Mouse (Mus musculus) thymus, adult 2 months (tissue): Measurements from ENCODE around the gene Hspb3. TPM values are rescaled to one million over a fixed set of nuclear protein-coding genes. Genes with fewer than 3 reads are reported as not detected.

Source experiments
- DNase-seq: peaks from one replicate; pipeline ENCODE4 v3.0.0; 2021
- H3K27ac ChIP-seq: fragments of 200-500 bp; 2 replicates; pipeline ENCODE4 v1.5.1; 2012; ENCODE audit warnings: low read length, control low read depth; ENCODE audit not compliant: control insufficient read depth, insufficient read depth
- H3K27me3 ChIP-seq: fragments of 200-500 bp; 2 replicates; pipeline ENCODE4 v1.6.1; 2012; ENCODE audit warnings: mild to moderate bottlenecking, low read length, moderate library complexity, mixed read lengths; ENCODE audit not compliant: control insufficient read depth, insufficient read depth
- H3K36me3 ChIP-seq: fragments of 200-500 bp; 2 replicates; pipeline ENCODE4 v1.6.1; 2012; ENCODE audit warnings: mild to moderate bottlenecking, low read length, moderate library complexity; ENCODE audit not compliant: control insufficient read depth, insufficient read depth
- H3K4me1 ChIP-seq: fragments of 200-500 bp; replicated peaks from 2 replicates; pipeline ENCODE4 v1.6.1; 2012; ENCODE audit warnings: low read length; ENCODE audit not compliant: control insufficient read depth, insufficient read depth
- H3K4me3 ChIP-seq: fragments of 200-500 bp; 2 replicates; pipeline ENCODE4 v1.5.1; 2012; ENCODE audit warnings: mild to moderate bottlenecking, low read length, control low read depth, moderate library complexity; ENCODE audit not compliant: control insufficient read depth, insufficient read depth
- CTCF ChIP-seq: fragments of 200-500 bp; IDR thresholded peaks from 2 replicates; pipeline ENCODE4 v1.5.1; 2012; ENCODE audit warnings: mild to moderate bottlenecking, control low read depth, low read length, moderate library complexity, borderline replicate concordance; ENCODE audit not compliant: control insufficient read depth, poor library complexity, insufficient read depth; ENCODE audit errors: extremely low read depth
- POLR2A ChIP-seq: fragments of 200-500 bp; IDR thresholded peaks from 2 replicates; pipeline ENCODE4 v1.6.1; 2012; ENCODE audit warnings: mild to moderate bottlenecking, low read length, control low read depth, moderate library complexity; ENCODE audit not compliant: control insufficient read depth, poor library complexity, insufficient read depth; ENCODE audit errors: extremely low read depth
- WGBS: fragments of 180-500 bp; shearing (Covaris S2); methylation state at CpG from one replicate; pipeline ENCODE4 v1.1.7; 2018; 5-methylcytosine and 5-hydroxymethylcytosine counted together
- polyA plus RNA-seq: library from polyadenylated mRNA; depleted of rRNA; stranded (reverse); fragments of >200 nt; gene quantifications from 2 replicates; pipeline ENCODE4 v1.2.3, GENCODE M21; 2012

Gene Hspb3
- polyA plus RNA-seq, 1 experiment: 0.65 TPM

GRCm38 (mm10) chr13:113693383-113693782 lies 29.9 kb upstream of the Hspb3 start:
- H3K27ac ChIP-seq: no peak overlapping the region
- peak; percentile 36 for DNase-seq
- H3K4me1 ChIP-seq: no peaks in the 10 kb centered on the region
- no peaks in the 10 kb centered on the region for H3K27me3 ChIP-seq
- TF ChIP-seq CTCF: no peak
- TF ChIP-seq POLR2A: no peak
- H3K4me3 ChIP-seq: no peak overlapping the region
- 26% methylated on average over 6 of the region's 6 CpGs for WGBS
- no peaks in the 10 kb centered on the region for H3K36me3 ChIP-seq

DNA sequence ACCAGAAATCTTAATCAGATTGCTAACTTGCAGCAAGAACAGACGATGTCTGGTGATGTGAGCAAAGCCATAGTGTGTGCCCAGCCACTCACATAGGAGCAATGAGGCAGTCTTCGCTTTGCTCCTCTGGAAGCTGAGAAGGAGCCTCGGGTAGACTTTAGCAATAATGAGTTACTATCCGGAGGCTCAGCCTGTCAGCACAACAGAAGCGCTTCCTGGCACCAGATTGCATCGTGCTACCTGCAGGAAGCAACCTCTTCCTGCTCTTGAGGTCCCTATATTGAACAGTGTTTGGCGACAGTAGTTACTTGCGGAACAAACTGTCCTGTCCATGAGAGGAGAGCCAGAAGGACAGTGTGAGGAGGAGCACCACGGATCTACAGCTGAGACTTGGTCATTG lies 28.2 kb upstream of the Hspb3 start:
- Histone ChIP-seq H3K36me3 (no peaks in the 10 kb centered on the region), H3K4me3 (no peak overlapping the region), H3K27me3 (no peaks in the 10 kb centered on the region), H3K4me1 (no peaks in the 10 kb centered on the region), H3K27ac (no peak overlapping the region)
- DNase-seq: no peak
- TF ChIP-seq POLR2A (no peak), CTCF (no peak)
- WGBS: 25% methylated on average over 9 of the region's 9 CpGs

DNA sequence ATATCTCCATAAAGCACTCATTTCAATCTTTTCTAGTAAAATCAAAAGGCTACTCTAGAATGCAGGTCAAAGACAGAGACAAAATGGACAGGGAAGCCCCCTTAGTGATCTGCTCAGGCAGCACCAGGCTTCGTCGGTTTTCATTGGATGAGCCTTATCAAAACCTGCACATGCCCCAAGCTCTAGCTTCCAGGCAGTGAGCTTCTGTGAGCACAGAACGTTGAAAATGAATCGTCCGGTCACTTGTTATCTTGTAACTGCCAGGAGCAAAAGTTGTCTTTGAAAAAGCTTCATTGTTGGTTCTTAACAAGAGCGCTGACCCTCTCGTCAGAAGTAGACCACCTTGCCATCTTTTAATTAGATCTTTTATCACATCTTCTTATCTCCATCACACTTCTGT lies 26.4 kb upstream of the Hspb3 start:
- TF ChIP-seq CTCF (no peak), POLR2A (no peak)
- H3K4me1 ChIP-seq: no peaks in the 10 kb centered on the region
- H3K36me3 ChIP-seq: no peaks in the 10 kb centered on the region
- whole genome bisulfite sequencing: 92% methylated on average over 7 of the region's 7 CpGs
- no peaks in the 10 kb centered on the region for H3K27me3 ChIP-seq
- H3K27ac ChIP-seq: no peak overlapping the region
- no peak overlapping the region for H3K4me3 ChIP-seq
- DNase-seq: no peak

DNA sequence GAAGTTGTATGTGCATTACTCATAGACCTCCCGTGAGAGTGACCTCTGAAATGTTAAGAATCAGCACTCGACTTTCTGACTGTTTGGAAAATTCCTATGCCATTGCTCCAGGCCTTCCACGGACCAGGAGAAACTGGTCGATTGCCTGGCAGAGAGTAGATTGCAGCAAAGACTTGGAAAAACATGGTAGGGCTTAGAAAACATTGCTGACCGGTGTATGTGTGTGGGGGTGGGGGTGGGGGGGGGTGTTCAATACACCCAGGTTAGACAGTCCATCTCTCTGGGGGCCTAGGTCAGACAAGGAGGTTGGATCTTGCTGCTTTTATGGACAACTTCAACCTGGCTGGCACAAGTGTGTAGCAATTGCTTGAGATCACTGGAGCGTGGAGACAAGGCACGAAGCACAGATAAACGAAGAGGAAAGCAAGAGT lies 23.2 kb upstream of the Hspb3 start:
- no peak overlapping the region for H3K27ac ChIP-seq
- TF ChIP-seq CTCF (no peak), POLR2A (no peak)
- no peak for DNase-seq
- H3K36me3 ChIP-seq: no peaks in the 10 kb centered on the region
- no peaks in the 10 kb centered on the region for H3K4me1 ChIP-seq
- no peak overlapping the region for H3K4me3 ChIP-seq
- WGBS: 92% methylated on average over 8 of the region's 8 CpGs
- H3K27me3 ChIP-seq: no peaks in the 10 kb centered on the region

DNA sequence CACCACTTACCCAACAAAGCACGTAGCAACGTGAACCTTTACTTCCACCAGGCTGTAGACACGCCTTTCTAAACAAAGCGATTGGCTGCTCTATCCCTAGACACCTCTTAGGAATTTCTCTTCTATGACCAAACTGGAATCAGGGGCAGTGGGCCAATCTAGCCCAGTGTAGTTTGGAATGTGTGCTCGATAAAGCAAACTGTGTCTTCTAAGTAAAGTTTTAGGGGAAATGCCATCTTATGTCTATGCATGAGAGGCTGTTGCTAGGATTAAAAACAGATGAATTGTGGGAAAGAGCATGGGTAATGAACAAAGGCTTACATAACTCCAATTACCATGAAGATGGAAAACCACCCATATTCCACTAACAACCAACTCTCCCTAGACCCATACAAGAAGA lies 19.3 kb upstream of the Hspb3 start:
- no peak overlapping the region for H3K4me3 ChIP-seq
- no peaks in the 10 kb centered on the region for H3K36me3 ChIP-seq
- DNase-seq: no peak
- TF ChIP-seq CTCF (no peak), POLR2A (no peak)
- H3K4me1 ChIP-seq: no peaks in the 10 kb centered on the region
- no peaks in the 10 kb centered on the region for H3K27me3 ChIP-seq
- WGBS: 96% methylated on average over 5 of the region's 5 CpGs
- no peak overlapping the region for H3K27ac ChIP-seq

- no peak for TF ChIP-seq CTCF
- no peak for TF ChIP-seq POLR2A
- H3K27me3 ChIP-seq: no peaks in the 10 kb centered on the region
- 94% methylated on average over 7 of the region's 7 CpGs for WGBS
- no peaks in the 10 kb centered on the region for H3K4me1 ChIP-seq
- no peak overlapping the region for H3K4me3 ChIP-seq
- no peaks in the 10 kb centered on the region for H3K36me3 ChIP-seq
- DNase-seq: no peak
- H3K27ac ChIP-seq: no peak overlapping the region
Measured at GRCm38 (mm10) chr13:113680646-113681045, 17.2 kb upstream of the Hspb3 start.

GRCm38 (mm10) chr13:113669459-113670077 lies 6.1 kb upstream of the Hspb3 start:
- Histone ChIP-seq H3K27ac (no peak overlapping the region), H3K4me1 (no peaks in the 10 kb centered on the region), H3K27me3 (no peaks in the 10 kb centered on the region), H3K36me3 (no peaks in the 10 kb centered on the region), H3K4me3 (no peak overlapping the region)
- DNase-seq: peak; percentile 41
- WGBS: 39% methylated on average over 10 of the region's 10 CpGs
- TF ChIP-seq CTCF (no peak), POLR2A (no peak)
